Mouse (Mus musculus) monocyte, adult 5-6 weeks (primary cell): ENCODE data around the gene Tcirg1. TPM values are rescaled to one million over a fixed set of nuclear protein-coding genes. Genes with fewer than 3 reads are reported as not detected.

Experiments used
- ATAC-seq: fragments of 153-309, 156-312 bp; replicated peaks from 2 replicates; pipeline ENCODE4 v1.8.0; 2017; ENCODE audit warnings: mild to moderate bottlenecking; ENCODE audit not compliant: low TSS enrichment, insufficient number of reproducible peaks, severe bottlenecking, poor library complexity, low FRiP score
- total RNA-seq: library from RNA; stranded (forward); fragments of 200-1000, 200-491, 200-594 nt; gene quantifications from 3 replicates; pipeline ENCODE4 v1.2.3, GENCODE M21; 2017

Gene Tcirg1
- 181 to 259 TPM (median 252 TPM) in 3 replicates for total RNA-seq

- peak; percentile 55 for ATAC-seq
Measured at GRCm38 (mm10) chr19:3906795-3907786, at the start of gene Tcirg1. Tcirg1 (minus strand) TSS chr19:3907133.

GRCm38 (mm10) chr19:3955804-3956203 lies 48.9 kb upstream of the Tcirg1 start:
- no peak for ATAC-seq

- no peak for ATAC-seq
Measured at GRCm38 (mm10) chr19:3955033-3955432, 48.1 kb upstream of the Tcirg1 start.

- no peak for ATAC-seq
Measured at GRCm38 (mm10) chr19:3952099-3952498, 45.2 kb upstream of the Tcirg1 start.

- ATAC-seq, result no peak; the same call in 1 of the 2 replicates
Measured at GRCm38 (mm10) chr19:3951461-3951860, 44.5 kb upstream of the Tcirg1 start.

GRCm38 (mm10) chr19:3950331-3950730 lies 43.4 kb upstream of the Tcirg1 start:
- no peak for ATAC-seq

- ATAC-seq, result no peak
Measured at GRCm38 (mm10) chr19:3948546-3948945, 41.6 kb upstream of the Tcirg1 start.

GRCm38 (mm10) chr19:3947813-3948212 lies 40.9 kb upstream of the Tcirg1 start:
- ATAC-seq, result no peak

- 0 out of 2 replicates have a peak, but pooled peaks have one; percentile 44 for ATAC-seq
Measured at GRCm38 (mm10) chr19:3946715-3947114, 39.8 kb upstream of the Tcirg1 start.

- ATAC-seq, result no peak
Measured at GRCm38 (mm10) chr19:3945872-3946564, 39.1 kb upstream of the Tcirg1 start.

- peak; percentile 40; the same call in 1 of the 2 replicates for ATAC-seq
Measured at GRCm38 (mm10) chr19:3942986-3943735, 36.2 kb upstream of the Tcirg1 start.

GRCm38 (mm10) chr19:3942315-3942714 lies 35.4 kb upstream of the Tcirg1 start:
- ATAC-seq, result 0 out of 2 replicates have a peak, but pooled peaks have one; percentile 6

GRCm38 (mm10) chr19:3935896-3936850 lies 29.2 kb upstream of the Tcirg1 start:
- peak; percentile 74 for ATAC-seq

GRCm38 (mm10) chr19:3935032-3935895 lies 28.3 kb upstream of the Tcirg1 start, which contains the start of gene Unc93b1:
Unc93b1 (plus strand) TSS chr19:3935186.
- ATAC-seq, result peak; percentile 82

GRCm38 (mm10) chr19:3931716-3932115 lies 24.8 kb upstream of the Tcirg1 start:
- peak; percentile 56 for ATAC-seq

- no peak for ATAC-seq
Measured at GRCm38 (mm10) chr19:3930262-3931057, 23.5 kb upstream of the Tcirg1 start.
